Mouse (Mus musculus): ENCODE data around the gene Apol9b. TPM values are rescaled to one million over a fixed set of nuclear protein-coding genes. Genes with fewer than 3 reads are reported as not detected.
"Not testable (repeated sequence)": the region's sequence is repeated elsewhere in the genome, so short reads cannot be mapped to it uniquely, and the experiment has no call there.

Apol9b gene
- not detected in 2 replicates for polyA plus RNA-seq (2015; fragmentation: Nextera tagmentation; extraction: Ambion mirVana)

DNA sequence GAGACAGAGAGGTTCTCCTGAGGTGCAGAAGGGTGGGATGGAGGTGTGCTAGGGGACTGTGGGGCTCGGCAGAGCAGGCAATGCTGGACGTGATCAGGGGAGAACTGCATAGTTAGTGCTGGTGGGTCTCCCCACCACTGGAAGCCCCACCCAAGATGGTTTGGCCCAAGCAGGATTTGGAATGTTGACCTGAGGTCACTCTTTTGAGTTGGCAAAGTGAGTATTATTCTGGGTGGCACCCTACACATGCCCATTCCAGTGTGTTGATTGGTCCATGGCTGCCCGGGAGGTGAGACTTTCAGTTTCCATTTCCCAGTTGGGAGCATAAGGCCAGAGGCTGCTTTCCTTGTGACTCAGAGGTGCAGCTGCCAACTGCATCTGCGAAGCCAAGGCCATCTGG is at the start of gene Apol9b:
Gene Apol9b (plus strand): TSS at position 301 of the 400 bp plus-strand sequence.
- H3K36me3 ChIP-seq; H3K27ac ChIP-seq; H3K27me3 ChIP-seq; H3K4me3 ChIP-seq (replicated peaks); ATAC-seq; H3K4me2 ChIP-seq (replicated peaks); H3K9me3 ChIP-seq; H3K9ac ChIP-seq (replicated peaks); H3K4me1 ChIP-seq (replicated peaks): not testable (repeated sequence)
- WGBS, result 89% methylated on average over 1 of the region's 4 CpGs

DNA sequence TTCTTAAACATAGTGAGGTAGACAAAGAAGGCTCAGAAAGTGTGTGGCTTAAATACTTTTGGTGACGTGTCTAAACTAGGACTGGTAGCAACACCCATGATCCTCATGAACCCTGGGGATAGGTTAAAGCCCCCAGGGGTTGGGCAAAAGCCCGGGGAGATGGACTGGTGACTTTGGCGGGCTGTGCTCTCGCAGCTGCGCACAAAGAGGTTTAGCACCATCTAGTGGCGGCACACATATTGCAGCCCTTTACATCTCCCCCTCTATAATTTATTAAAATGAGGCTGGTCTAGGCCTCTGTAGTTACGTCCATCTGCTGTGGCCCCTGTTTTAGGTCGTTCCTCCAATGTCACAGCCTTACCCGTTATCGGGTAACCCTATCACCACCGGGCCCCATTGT is 44.9 kb upstream of the Apol9b start:
- not testable (repeated sequence) for H3K27me3 ChIP-seq; H3K27ac ChIP-seq; H3K36me3 ChIP-seq; H3K9me3 ChIP-seq; H3K4me3 ChIP-seq (replicated peaks); H3K9ac ChIP-seq (replicated peaks); H3K4me1 ChIP-seq (replicated peaks); H3K4me2 ChIP-seq (replicated peaks); ATAC-seq
- WGBS, result 22% methylated on average over 11 of the region's 11 CpGs

DNA sequence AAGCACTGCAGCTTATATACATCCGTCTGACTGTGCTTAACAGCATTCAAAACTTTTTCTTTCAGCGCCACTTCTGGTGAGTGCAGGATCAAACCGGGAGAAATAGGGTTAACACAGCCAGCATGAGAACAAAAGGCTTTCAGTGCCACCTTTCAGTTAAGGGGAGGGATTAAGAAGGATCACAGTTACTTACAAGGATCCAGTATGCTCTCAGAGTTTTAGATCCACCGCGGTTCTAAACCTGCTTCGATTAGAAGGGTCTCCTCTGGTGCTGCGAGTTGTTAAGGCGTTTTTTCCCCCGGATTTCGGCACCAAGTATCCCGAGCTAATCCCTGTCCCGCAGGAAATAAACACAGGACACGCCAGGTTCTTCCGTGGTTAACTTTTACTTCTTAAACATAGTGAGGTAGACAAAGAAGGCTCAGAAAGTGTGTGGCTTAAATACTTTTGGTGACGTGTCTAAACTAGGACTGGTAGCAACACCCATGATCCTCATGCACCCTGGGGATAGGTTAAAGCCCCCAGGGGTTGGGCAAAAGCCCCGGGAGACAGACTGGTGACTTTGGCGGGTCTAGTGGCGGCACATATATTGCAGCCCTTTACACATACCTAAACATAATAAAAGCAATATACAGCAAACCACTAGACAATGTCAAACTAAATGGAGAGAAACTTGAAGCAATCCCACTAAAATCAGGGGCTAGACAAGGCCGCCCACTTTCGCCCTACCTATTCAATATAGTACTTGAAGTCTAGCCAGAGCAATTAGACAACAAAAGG is 37.1 kb upstream of the Apol9b start:
- H3K9ac ChIP-seq (replicated peaks); H3K4me1 ChIP-seq (replicated peaks); H3K36me3 ChIP-seq; H3K27me3 ChIP-seq; ATAC-seq; H3K9me3 ChIP-seq; H3K27ac ChIP-seq: not testable (repeated sequence)
- 6% methylated on average over 20 of the region's 20 CpGs for WGBS
- Histone ChIP-seq H3K4me3 (replicated peaks) (peak overlapping the region; percentile 30), H3K4me2 (replicated peaks) (peak overlapping the region; percentile 51)

DNA sequence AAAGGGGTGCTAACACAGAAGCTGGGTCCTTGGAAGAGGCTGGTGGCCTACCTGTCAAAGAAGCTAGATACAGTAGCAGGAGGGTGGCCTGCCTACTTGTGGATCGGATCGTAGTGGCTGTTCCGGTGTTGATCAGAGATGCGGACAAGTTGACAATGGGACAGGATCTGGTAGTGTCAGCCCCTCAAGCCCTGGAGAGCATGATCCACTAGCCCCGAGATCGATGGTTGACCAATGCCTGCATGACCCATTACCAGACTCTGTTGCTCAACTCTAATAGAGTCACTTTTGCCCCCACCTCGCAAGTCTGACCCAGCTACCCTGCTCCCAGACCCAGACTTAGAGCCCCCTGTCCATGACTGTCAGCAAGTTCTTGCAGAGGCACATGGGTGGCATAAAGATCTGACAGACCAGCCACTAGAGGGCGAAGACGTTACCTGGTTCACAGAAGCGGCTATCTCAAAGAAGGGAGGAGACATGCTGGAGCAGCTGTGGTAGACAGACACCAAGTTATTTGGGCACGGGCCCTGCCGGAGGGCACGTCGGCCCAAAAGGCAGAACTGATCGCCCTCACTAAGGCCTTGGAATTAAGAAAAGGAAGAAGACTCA is 34.0 kb upstream of the Apol9b start:
- ATAC-seq; H3K36me3 ChIP-seq; H3K4me2 ChIP-seq (replicated peaks); H3K4me1 ChIP-seq (replicated peaks); H3K4me3 ChIP-seq (replicated peaks); H3K9me3 ChIP-seq; H3K27ac ChIP-seq; H3K9ac ChIP-seq (replicated peaks); H3K27me3 ChIP-seq: not testable (repeated sequence)
- 47% methylated on average over 11 of the region's 15 CpGs for WGBS

DNA sequence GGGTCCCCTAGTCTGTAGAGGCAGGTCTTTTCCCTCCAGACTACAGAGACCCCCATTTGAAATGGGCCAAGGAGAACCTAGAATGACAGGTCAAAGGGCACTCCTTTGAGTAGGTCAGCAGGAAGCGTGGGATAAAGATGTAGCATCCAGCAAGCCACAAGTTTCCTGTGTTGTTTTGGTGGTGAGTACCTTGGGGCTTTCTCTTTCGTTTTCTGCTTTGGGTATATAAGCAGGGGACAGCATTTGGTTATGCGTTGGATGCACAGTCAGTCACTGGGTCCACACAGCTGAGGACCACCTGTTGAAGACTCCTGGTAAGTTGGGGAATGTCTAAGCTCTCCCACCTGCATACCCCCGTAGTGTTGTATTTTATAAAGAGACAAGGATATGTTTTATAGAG is 30.2 kb upstream of the Apol9b start, which contains the start of gene Apol7e:
Gene Apol7e (plus strand): TSS at position 202 of the 400 bp plus-strand sequence.
- H3K9ac ChIP-seq (replicated peaks); H3K9me3 ChIP-seq; H3K4me3 ChIP-seq (replicated peaks); H3K27ac ChIP-seq; H3K4me1 ChIP-seq (replicated peaks); H3K36me3 ChIP-seq; ATAC-seq; H3K4me2 ChIP-seq (replicated peaks); H3K27me3 ChIP-seq: not testable (repeated sequence)
- WGBS, result 83% methylated on average over 4 of the region's 4 CpGs

DNA sequence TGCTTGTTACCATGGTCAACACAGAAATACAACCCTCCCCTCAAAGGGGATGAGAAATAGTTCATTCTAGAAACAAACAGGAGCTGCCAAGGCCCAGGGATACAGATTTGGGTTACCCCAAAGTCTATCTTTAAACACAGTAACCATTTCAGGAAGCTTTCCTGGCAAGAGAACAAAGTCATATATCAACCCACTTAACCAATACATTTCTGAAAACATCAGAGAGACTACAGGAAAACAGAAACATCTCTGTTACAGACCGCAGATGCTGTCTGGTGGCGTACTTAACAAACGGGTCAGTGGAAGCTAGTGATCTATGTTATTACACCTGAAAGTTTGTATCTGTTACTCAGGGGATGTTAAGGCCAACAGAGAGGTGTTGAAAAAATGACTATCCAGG is 23.5 kb upstream of the Apol9b start:
- not testable (repeated sequence) for ATAC-seq; H3K4me2 ChIP-seq (replicated peaks); H3K9me3 ChIP-seq; H3K9ac ChIP-seq (replicated peaks); H3K27ac ChIP-seq; H3K36me3 ChIP-seq; H3K4me1 ChIP-seq (replicated peaks); H3K27me3 ChIP-seq; H3K4me3 ChIP-seq (replicated peaks)
- 96% methylated on average over 3 of the region's 3 CpGs for WGBS

GRCm38 (mm10) chr15:77708936-77709335 is 19.9 kb upstream of the Apol9b start:
- WGBS, result 82% methylated on average over 1 of the region's 1 CpGs

DNA sequence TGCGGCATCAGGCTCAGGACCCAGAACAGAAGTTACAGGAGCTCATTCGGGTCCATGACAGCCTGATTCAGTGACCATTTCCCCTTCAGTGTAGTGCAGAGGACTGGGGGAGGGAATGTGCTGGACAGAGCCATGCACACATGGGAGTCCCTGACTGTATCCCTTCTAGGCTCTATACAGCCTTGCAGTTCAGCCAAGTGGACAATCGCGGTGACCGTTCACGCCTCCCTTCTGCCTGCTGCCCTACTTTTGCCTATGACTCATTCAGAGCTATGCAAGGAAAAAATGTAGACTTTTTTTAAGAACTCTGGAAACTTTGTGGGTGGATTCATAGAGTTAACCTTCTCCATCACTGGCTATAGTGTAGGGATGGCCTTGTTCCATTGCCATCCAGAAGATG is 10.6 kb upstream of the Apol9b start:
- H3K9ac ChIP-seq (replicated peaks); H3K36me3 ChIP-seq; H3K9me3 ChIP-seq; H3K4me3 ChIP-seq (replicated peaks); H3K27me3 ChIP-seq; ATAC-seq; H3K4me1 ChIP-seq (replicated peaks); H3K27ac ChIP-seq; H3K4me2 ChIP-seq (replicated peaks): not testable (repeated sequence)
- WGBS, result 89% methylated on average over 2 of the region's 6 CpGs

More at GRCm38 (mm10) chr15:77708936-77709335, 19.9 kb upstream of the Apol9b start:
- not testable (repeated sequence) for H3K36me3 ChIP-seq; H3K4me3 ChIP-seq (replicated peaks); H3K9ac ChIP-seq (replicated peaks); H3K4me2 ChIP-seq (replicated peaks); H3K27me3 ChIP-seq; H3K4me1 ChIP-seq (replicated peaks); ATAC-seq; H3K9me3 ChIP-seq; H3K27ac ChIP-seq

DNA sequence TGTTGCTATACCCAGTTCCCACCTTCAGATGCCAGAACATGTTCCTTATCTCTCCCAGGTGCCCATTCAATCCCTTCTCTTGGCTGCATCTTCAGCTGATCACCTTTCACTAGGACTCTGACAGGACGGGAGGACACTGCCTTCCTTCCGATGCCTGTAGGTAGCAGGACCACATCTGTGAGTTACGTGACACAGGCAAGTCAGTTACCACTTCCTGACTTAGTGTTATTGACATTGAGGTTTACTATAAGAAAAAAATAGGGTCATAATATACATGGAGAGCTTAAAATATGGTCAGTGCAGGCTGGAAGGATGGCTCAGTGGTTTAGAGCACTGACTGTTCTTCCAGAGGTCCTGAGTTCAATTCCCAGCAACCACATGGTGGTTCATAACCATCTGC is 7.3 kb upstream of the Apol9b start:
- not testable (repeated sequence) for H3K9ac ChIP-seq (replicated peaks); H3K4me3 ChIP-seq (replicated peaks); H3K27me3 ChIP-seq; H3K27ac ChIP-seq; H3K4me1 ChIP-seq (replicated peaks); ATAC-seq; H3K9me3 ChIP-seq; H3K36me3 ChIP-seq; H3K4me2 ChIP-seq (replicated peaks)
- no CpG with 5 or more reads among the region's 3 CpGs for WGBS

GRCm38 (mm10) chr15:77724208-77724911 is 4.5 kb upstream of the Apol9b start:
- H3K9ac ChIP-seq (replicated peaks); H3K4me1 ChIP-seq (replicated peaks); H3K27me3 ChIP-seq; ATAC-seq; H3K4me2 ChIP-seq (replicated peaks); H3K4me3 ChIP-seq (replicated peaks); H3K9me3 ChIP-seq; H3K36me3 ChIP-seq; H3K27ac ChIP-seq: not testable (repeated sequence)
- 24% methylated on average over 2 of the region's 10 CpGs for WGBS

DNA sequence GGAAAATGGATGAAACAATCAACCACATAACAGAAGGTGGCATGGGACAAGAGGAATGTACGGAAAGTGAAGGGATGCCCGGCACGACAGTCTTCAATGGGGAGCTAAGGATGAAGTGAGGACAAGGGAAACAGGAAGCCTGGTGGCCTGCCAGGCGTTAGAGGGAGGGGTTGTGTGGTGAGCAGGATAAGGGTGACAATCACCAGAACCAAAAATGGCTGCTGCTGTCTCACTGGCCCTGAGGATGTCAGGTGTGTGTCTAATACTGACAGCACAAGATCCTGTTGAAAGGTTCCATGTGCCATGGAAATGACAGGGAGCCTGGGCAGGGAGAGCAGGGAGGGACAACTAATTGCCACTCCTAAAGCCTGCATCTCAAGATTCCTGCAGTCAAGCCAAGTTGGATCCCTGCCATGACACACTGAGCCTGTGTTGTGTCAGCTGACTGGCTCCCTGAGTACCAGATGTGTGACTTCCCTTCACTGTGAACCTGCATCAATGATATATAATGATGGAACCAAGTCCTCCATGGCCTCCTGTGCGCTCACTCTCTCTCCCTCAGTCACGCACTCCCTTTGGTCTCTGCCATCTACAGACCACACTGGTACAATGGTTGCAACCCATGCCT is 3.3 kb upstream of the Apol9b start:
- not testable (repeated sequence) for H3K9me3 ChIP-seq; H3K36me3 ChIP-seq; H3K4me2 ChIP-seq (replicated peaks); H3K27ac ChIP-seq; H3K27me3 ChIP-seq; H3K4me3 ChIP-seq (replicated peaks); ATAC-seq; H3K9ac ChIP-seq (replicated peaks); H3K4me1 ChIP-seq (replicated peaks)
- 88% methylated on average over 6 of the region's 6 CpGs for WGBS

DNA sequence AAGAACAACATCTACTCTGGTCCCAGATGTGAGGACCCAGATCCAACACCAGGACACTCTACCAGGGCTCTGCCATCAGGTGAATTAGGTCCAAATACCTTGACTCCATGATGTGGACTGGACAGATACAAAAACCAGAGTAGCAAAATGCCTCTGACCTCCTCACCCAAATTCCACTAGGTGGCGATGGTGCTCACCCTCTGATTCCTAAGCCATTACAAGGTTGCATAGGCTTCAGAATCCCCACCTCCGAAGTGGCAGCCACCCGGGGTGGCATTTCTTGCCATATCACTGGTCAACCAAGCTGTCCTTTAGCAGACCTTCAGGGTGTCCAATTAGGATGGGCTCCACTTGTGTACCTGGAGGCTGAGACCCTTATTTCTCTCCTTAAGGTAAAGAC is 1.7 kb upstream of the Apol9b start:
- not testable (repeated sequence) for H3K4me3 ChIP-seq (replicated peaks); H3K9me3 ChIP-seq; H3K4me2 ChIP-seq (replicated peaks); H3K4me1 ChIP-seq (replicated peaks); H3K27ac ChIP-seq; H3K27me3 ChIP-seq; H3K9ac ChIP-seq (replicated peaks); H3K36me3 ChIP-seq
- WGBS, result 9% methylated on average over 3 of the region's 3 CpGs
- 0 out of 2 replicates have a peak, but pooled peaks have one; percentile 45 for ATAC-seq

All from midbrain, embryonic 13.5 days (tissue).